Mouse (Mus musculus): Measurements from ENCODE around the gene Mex3a. TPM values are rescaled to one million over a fixed set of nuclear protein-coding genes. Genes with fewer than 3 reads are reported as not detected.
"Not testable (repeated sequence)": the region's sequence is repeated elsewhere in the genome, so short reads cannot be mapped to it uniquely, and the experiment has no call there.

Mex3a gene
- total RNA-seq, 2 experiments from 2014 or later: 0.64 to 1.6 TPM

- intact Hi-C loops (cut with DNase I; ENCODE audit: low total_unique reads): no loop called here
- no peak for DNase-seq
These were observed 27.4 kb downstream of the Mex3a start for GRCm38 (mm10) chr3:88559596-88559995.

GRCm38 (mm10) chr3:88561989-88562388 is 29.8 kb downstream of the Mex3a start:
- intact Hi-C loops (cut with DNase I; ENCODE audit: low total_unique reads): no loop called here
- DNase-seq: no peak

- intact Hi-C loops (cut with DNase I; ENCODE audit: low total_unique reads): no loop called here
- no peak for DNase-seq
These were observed 31.2 kb downstream of the Mex3a start for GRCm38 (mm10) chr3:88563442-88563841.

- intact Hi-C loops (cut with DNase I; ENCODE audit: low total_unique reads): no loop called here
- DNase-seq: no peak
These were observed 31.8 kb downstream of the Mex3a start for GRCm38 (mm10) chr3:88563966-88564365.

GRCm38 (mm10) chr3:88566116-88566515 is 33.9 kb downstream of the Mex3a start:
- DNase-seq: no peak
- intact Hi-C loops (cut with DNase I; ENCODE audit: low total_unique reads): no loop called here

GRCm38 (mm10) chr3:88566536-88567061 is 34.4 kb downstream of the Mex3a start:
- DNase-seq: no peak
- intact Hi-C loops (cut with DNase I; ENCODE audit: low total_unique reads): no loop called here

GRCm38 (mm10) chr3:88567892-88568291 is 35.7 kb downstream of the Mex3a start:
- no peak for DNase-seq
- intact Hi-C loops (cut with DNase I; ENCODE audit: low total_unique reads): no loop called here

- intact Hi-C loops (cut with DNase I; ENCODE audit: low total_unique reads): no loop called here
- no peak for DNase-seq
These were observed 36.4 kb downstream of the Mex3a start for GRCm38 (mm10) chr3:88568615-88569014.

GRCm38 (mm10) chr3:88569093-88569492 is 36.9 kb downstream of the Mex3a start:
- DNase-seq: no peak
- intact Hi-C loops (cut with DNase I; ENCODE audit: low total_unique reads): no loop called here

GRCm38 (mm10) chr3:88569694-88570093 is 37.5 kb downstream of the Mex3a start:
- DNase-seq: no peak
- intact Hi-C loops (cut with DNase I; ENCODE audit: low total_unique reads): no loop called here

- intact Hi-C loops (cut with DNase I; ENCODE audit: low total_unique reads): no loop called here
- no peak for DNase-seq
These were observed 38.1 kb downstream of the Mex3a start for GRCm38 (mm10) chr3:88570341-88570740.

GRCm38 (mm10) chr3:88571856-88572255 is 39.7 kb downstream of the Mex3a start:
- intact Hi-C loops (cut with DNase I; ENCODE audit: low total_unique reads): no loop called here
- DNase-seq: no peak

- intact Hi-C loops (cut with DNase I; ENCODE audit: low total_unique reads): no loop called here
- DNase-seq: no peak
These were observed 40.6 kb downstream of the Mex3a start for GRCm38 (mm10) chr3:88572835-88573234.

GRCm38 (mm10) chr3:88573810-88574209 is 41.6 kb downstream of the Mex3a start:
- DNase-seq: no peak
- intact Hi-C loops (cut with DNase I; ENCODE audit: low total_unique reads): no loop called here

GRCm38 (mm10) chr3:88575540-88575939 is 43.3 kb downstream of the Mex3a start, which contains the start of gene Ssr2:
Ssr2 (plus strand) TSS chr3:88575876.
- intact Hi-C loops (cut with DNase I; ENCODE audit: low total_unique reads): no loop called here
- DNase-seq: no peak

GRCm38 (mm10) chr3:88577846-88578245 is 45.7 kb downstream of the Mex3a start:
- intact Hi-C loops (cut with DNase I; ENCODE audit: low total_unique reads); DNase-seq: not testable (repeated sequence)

GRCm38 (mm10) chr3:88578498-88579424 is 46.6 kb downstream of the Mex3a start:
- no peak for DNase-seq
- intact Hi-C loops (cut with DNase I; ENCODE audit: low total_unique reads): no loop called here

- intact Hi-C loops (cut with DNase I; ENCODE audit: low total_unique reads): no loop called here
- peak; percentile 77 for DNase-seq
These were observed 47.4 kb downstream of the Mex3a start for GRCm38 (mm10) chr3:88579454-88580117.

GRCm38 (mm10) chr3:88585769-88586168 is 53.6 kb downstream of the Mex3a start:
- DNase-seq: no peak
- intact Hi-C loops (cut with DNase I; ENCODE audit: low total_unique reads): no loop called here

GRCm38 (mm10) chr3:88586640-88587039 is 54.4 kb downstream of the Mex3a start:
- intact Hi-C loops (cut with DNase I; ENCODE audit: low total_unique reads): no loop called here
- no peak for DNase-seq

Measured in gastrocnemius, postnatal 14 days (tissue).